Mouse (Mus musculus): Measurements from ENCODE around the gene Trit1.
"Not testable (repeated sequence)": the region's sequence is repeated elsewhere in the genome, so short reads cannot be mapped to it uniquely, and the experiment has no call there.

Gene Trit1

GRCm38 (mm10) chr4:123016451-123016957 lies at the start of gene Trit1:
Gene Trit1 (plus strand): TSS chr4:123016597.
- DNase-seq (ENCODE audit: low read depth in 1 of 2, low spot score in 2 of 2) = peak; percentile 74 to 90

DNA sequence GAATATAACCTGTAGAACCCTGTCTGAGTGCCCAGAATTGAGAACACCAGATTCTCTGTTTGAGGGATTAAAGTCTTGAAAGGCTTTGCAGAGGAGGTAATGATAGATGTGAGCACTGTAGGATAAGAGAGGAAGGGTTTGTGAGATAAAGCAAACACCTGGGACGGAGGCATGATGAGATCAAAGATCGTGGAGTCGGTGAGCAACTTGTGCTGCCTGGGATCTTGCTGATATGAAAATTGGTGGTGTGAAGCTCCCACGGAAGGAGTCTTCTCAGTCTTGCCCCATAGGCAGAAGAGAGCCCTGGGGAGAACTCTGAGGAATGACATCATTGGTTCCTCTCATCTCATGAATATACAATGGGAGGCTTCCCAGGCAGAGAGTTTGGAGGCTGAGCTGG lies 48.3 kb upstream of the Trit1 start:
- no peak for DNase-seq (ENCODE audit: low read depth in 1 of 2, low spot score in 2 of 2)

- no peak for DNase-seq (ENCODE audit: low read depth in 1 of 2, low spot score in 2 of 2)
These were observed 45.2 kb upstream of the Trit1 start for GRCm38 (mm10) chr4:122971191-122971590.

GRCm38 (mm10) chr4:122971646-122972045 lies 44.8 kb upstream of the Trit1 start:
- DNase-seq (ENCODE audit: low read depth in 1 of 2, low spot score in 2 of 2) = no peak

DNA sequence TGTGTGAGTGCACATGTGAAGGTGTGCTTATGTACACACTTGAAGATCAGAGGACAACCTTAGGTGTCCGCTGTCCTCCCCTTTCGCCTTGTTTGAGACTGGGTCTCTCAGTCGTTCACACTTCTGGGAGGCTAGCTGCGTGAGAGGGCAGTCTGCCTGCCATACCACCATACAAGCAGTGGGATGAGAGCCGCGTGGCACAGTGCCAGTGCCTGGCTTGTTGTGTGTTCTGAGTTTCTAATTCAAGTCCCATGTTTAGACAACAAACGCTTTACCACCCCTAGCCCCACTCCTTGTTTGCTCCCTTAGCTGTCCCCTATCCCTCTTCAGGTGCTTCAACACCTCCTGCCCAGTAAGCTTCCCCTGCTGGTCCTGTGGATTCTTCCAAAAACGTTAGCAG lies 44.3 kb upstream of the Trit1 start:
- DNase-seq (ENCODE audit: low read depth in 1 of 2, low spot score in 2 of 2) = no peak

DNA sequence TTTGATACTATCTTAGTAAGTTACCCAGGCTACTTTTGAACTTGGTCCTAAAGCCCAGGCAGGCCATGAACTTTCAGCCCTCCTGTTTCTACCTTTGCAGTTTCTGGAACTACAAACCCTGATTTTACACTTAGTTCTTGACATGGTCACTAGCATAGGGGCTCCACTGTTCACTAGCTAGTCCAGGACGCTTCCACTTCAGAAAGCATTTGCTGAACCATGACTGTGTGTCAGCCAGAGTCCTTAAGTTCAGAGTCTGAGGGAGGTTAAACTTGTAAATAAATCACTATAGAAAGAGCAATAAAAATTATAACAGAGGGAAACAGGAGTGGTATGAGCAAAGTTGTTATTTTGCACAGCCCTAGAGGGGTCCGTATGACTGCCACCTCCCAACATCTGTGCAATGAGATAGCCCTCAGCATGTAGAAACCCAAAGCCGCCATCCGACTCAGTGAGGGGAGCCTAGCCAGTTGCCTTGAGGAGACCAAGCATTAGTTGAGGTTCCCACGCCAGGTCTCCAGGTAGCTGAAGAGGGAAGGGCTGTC lies 41.3 kb upstream of the Trit1 start:
- DNase-seq (ENCODE audit: low read depth in 1 of 2, low spot score in 2 of 2) = no peak

DNA sequence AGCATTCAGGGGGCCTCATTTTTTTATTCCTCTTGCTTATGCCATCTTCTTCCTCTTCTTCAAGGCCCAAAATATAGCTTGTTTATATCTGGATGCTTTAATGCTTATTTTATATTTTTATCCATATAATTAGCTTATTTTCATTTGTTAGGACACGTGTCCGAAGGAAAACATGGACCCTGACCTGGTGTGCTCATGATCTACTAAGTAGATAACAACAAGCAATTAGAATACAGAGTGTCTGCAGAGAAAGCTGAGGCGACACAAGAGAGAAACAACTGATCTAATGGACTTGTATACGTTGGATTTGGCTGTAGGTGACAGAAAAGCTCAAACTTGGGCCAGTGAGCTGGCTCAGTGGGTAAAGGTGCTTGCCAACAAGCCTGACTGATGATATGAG lies 39.5 kb upstream of the Trit1 start:
- DNase-seq (ENCODE audit: low read depth in 1 of 2, low spot score in 2 of 2) = no peak

DNA sequence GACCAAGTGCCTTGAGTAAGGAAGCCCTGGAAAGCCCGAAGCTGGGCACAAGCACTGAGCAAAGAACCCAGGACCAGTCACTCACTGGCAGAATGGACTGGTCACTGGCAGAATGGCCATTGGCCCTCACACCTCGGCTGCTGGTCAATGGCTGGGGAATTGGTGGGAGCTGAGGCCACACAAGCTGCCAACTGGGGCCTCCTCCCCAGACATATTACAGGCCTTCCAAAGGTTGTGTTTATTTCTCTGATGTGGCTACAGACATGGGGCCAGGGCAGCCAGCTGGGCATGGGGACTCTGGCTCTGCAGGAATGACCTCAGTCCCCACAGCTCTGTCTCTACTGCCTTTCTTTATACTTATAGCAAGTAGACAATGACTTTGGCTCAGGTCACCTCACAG lies 37.5 kb upstream of the Trit1 start:
- no peak for DNase-seq (ENCODE audit: low read depth in 1 of 2, low spot score in 2 of 2)

DNA sequence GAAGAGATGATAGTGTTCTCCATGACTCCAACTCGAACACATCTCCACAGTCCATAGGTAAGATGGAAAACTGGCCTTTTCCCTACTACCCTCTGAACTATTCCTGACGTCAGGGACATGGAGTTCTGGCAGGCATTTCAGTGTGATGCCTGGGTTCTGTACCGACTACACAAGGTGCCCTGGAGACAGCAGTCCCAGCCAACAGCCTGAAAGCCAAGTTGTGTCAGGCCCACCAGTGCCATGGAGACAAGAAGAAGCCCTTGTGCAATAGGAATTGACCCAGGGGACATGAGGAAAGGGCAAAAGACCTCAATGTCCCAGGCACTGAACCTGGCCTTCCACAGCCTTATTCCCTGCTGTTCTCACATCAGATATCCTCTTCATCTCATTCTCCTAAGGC lies 36.6 kb upstream of the Trit1 start:
- no peak for DNase-seq (ENCODE audit: low read depth in 1 of 2, low spot score in 2 of 2)

GRCm38 (mm10) chr4:122980684-122981083 lies 35.7 kb upstream of the Trit1 start:
- no peak for DNase-seq (ENCODE audit: low read depth in 1 of 2, low spot score in 2 of 2)

DNA sequence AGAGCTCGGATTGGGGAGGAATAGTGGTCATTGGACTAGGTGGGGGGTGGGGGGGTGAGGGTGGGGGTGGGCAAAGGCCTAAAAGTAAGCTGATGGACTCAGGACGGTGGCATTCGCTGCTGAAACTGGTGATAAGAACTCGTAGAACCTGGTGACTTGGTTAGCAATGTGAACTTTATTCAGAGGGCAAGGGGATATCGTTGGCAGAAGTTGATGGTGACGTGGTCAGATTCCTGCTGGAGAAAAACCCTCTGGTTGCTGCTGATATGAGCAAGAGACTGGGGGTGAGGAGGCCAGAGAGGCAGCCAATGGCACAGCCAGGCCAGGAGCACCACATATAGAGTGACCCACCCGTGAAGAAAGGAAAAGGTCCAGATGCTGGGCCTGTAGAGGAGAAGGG lies 35.2 kb upstream of the Trit1 start:
- DNase-seq (ENCODE audit: low read depth in 1 of 2, low spot score in 2 of 2) = no peak

DNA sequence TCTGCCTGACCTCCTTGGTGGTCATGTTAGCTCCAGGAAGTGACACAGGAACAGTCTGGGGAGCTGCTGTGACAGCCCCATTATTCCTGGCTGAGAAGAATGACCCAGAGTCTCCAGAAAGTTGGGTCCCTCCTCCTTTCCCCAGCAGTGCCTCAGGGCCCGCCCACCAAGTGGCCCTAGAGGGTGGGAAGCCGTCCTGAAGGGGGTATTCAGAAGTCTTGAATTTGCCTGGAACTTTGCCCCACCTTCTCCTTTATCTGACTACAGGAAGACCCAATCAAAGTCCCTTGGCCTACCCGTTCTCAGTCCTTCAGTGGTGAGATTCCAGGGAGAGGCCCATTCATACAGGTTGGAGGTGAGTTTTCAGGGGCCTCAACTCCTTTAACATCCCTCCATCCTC lies 34.5 kb upstream of the Trit1 start:
- DNase-seq (ENCODE audit: low read depth in 1 of 2, low spot score in 2 of 2) = no peak

DNA sequence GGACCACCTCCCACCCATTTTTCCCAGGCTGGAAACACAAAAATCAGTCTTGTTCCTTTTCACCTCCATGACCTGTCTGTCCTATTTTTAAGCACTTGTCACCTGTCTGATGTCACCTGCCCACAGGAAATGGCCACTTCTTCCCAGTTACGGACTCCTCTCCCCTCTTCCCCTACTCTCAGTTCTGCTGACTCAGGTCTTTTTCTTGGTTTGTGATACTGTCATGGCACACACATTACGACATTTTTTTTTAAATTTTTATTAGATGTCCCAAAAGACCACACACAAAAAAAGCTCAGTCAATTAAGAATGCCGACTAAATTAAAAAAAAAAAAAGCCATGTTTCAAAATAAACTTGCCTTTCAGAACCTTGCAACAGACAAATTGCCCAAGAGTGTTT lies 33.9 kb upstream of the Trit1 start:
- no peak for DNase-seq (ENCODE audit: low read depth in 1 of 2, low spot score in 2 of 2)

DNA sequence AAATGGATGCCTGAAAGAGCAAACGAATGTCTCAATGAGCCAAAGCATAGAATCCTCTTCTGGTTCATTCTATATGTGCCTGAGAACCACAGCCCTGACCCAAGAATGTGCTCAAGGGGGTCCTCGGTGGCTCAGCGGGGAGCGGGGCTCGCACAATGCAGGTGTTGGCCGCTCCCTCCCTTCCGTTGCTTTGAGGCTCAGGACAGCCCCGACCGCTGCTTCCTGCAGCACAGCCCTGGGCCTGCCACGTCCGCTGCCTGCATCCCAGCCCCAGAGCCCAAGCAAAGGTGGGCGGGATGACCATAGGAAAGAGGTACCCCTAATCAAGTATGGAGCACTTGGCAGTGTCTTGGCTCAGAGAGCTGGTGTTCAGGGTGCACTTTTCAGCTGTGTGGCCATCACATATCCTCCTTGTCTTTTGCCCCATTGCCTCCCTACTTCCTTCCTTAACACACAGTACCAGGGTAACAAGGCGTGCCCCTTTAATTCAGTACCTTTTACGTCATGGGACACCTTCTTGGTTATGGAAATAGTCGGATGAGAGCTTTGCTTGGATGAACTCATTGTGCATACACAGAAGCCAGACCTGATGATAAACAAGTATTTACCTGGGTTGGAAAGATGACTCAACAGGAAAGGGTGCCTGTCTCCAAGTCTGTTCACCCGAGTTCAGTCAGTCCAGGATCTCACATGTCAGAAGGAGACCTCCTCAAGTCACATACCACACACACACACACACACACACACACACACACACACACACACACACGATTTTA lies 32.7 kb upstream of the Trit1 start:
- DNase-seq (ENCODE audit: low read depth in 1 of 2, low spot score in 2 of 2) = no peak

GRCm38 (mm10) chr4:122985110-122985509 lies 31.3 kb upstream of the Trit1 start:
- DNase-seq (ENCODE audit: low read depth in 1 of 2, low spot score in 2 of 2) = peak in 1 of 2 experiments; percentile 31

DNA sequence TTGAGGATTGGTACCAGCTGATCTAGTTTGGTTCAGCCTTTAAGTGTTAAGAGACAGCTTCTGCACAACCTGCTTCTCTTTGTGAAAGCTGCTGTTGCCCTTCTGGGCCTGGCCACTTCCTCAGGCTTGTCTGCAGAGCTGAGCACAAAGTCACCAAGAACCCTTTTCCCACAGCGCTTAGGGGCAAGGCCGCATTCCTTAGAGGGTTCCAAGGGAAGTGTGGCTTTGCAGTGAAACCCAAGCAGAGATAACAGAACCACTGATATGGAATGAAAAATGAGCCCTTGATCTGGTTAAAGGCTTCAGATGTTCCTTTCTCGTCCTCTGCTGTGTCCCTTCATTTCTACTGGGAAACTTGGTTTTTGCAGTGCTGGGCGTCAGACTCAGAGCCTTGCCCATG lies 29.0 kb upstream of the Trit1 start:
- no peak for DNase-seq (ENCODE audit: low read depth in 1 of 2, low spot score in 2 of 2)

GRCm38 (mm10) chr4:122988004-122988403 lies 28.4 kb upstream of the Trit1 start:
- DNase-seq (ENCODE audit: low read depth in 1 of 2, low spot score in 2 of 2) = not testable (repeated sequence)

DNA sequence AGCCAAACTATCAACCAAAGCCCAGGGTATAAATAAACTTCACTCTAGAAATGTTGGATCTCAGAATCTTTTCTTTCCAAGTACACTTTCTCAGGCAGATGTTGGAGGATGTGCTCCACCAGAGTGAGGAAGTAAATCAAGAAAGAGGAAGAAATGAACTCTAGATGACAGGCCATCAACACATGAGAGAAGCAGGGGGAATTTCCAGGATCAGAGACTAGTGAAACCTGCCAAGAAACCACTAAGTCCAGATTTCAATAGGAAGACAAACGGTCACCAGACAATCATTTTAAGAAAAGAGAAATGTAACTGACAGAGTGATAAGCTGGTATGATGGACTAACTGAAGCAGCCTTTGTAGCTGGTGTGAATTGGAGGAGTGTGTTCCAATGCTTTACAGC lies 25.2 kb upstream of the Trit1 start:
- no peak for DNase-seq (ENCODE audit: low read depth in 1 of 2, low spot score in 2 of 2)

- DNase-seq (ENCODE audit: low read depth in 1 of 2, low spot score in 2 of 2) = no peak
These were observed 24.1 kb upstream of the Trit1 start for GRCm38 (mm10) chr4:122992276-122992675.

DNA sequence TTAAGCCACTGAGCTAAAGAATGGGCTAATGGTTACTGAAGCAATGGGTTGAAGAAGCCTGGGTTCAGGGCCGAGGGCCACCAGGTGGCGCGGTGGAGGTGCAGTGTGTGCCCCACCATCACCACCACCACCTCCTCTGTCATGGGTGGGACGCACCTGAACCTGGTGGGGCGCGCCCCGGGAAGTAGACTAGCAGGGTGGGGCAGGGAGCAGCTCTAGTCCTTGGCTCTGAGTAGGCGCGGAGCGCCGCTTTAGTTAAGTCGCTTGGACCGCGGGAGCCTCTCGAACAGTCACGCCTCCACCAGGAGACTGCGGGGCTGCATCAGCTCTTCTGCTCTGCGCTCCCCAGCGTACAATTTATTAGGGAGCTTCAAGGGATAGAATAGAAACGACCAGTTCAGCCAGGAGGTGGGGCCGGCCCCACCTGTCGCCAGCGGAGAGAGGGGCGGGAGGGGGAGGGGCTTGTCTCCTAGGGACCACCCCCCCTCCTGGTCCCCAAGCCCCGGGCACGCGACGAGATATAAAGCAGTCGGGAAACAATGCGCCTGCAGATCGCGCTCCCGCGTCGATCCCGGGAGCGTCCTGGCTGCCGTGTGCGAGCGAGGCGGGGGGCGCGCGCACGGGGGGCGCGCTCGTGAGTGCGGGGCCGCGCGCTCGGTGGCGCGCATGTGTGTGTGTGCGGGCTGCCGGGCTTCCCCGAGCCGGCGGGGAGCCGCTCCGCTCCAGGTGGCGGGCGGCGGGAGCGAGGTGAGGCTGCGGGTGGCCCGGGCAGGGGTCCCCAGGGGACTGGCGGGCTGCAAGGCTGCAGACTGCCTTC lies 20.8 kb upstream of the Trit1 start, which contains the start of gene Mycl:
Gene Mycl, plus strand, starts transcription at position 249 of the 817 bp plus-strand sequence.
- DNase-seq (ENCODE audit: low read depth in 1 of 2, low spot score in 2 of 2) = peak in 1 of 2 experiments; percentile 51

DNA sequence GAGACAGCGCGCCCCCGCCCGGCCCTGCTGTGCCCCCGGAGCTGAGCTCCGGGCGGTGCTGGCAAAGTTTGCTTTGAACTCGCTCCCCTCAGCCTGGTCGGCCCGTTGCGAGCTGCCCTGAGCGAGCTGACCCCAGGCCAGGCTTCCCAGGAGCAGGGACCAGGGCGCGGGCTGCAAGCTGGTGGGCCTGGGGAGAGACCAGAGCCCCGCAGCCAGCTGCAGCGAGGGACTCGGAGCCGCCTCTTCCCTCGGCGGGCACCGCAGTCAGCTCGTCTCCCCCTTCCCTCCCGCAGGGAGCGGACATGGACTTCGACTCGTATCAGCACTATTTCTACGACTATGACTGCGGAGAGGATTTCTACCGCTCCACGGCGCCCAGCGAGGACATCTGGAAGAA lies 20.2 kb upstream of the Trit1 start:
- no peak for DNase-seq (ENCODE audit: low read depth in 1 of 2, low spot score in 2 of 2)

All from monocyte, adult 2 months (primary cell).